Mouse (Mus musculus) layer of hippocampus, adult 9-11 months (tissue): Measurements from ENCODE around the gene Gm21885.
A peak's percentile ranks its signal among the peaks of the same experiment; 100 is the strongest.

Experiments
- DNase-seq: peaks from one replicate; pipeline ENCODE4 v3.0.0; 2022

The Gm21885 gene

DNA sequence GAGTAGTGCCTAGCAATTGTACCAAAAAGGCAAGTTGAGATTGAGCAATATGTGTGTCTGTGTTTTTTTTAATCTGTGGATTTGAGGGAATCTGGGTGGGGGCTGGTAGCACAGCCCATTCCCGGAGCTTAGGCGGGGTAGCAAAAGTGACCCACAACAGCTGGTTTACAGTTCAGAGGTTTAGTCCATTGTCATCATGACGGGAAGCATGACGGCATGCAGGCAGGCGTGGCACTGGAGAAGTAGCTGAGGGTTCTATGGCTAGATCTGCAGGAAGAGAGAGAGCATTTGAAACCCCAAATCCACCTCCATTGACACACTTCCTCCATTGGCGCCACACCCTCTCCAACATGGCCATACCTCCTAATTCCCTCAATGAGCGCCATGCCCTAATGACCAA is 11.8 kb upstream of the Gm21885 start:
- DNase-seq: no peak

- DNase-seq: no peak
Measured at GRCm38 (mm10) chr11:94271015-94271414, 10.7 kb upstream of the Gm21885 start.

DNA sequence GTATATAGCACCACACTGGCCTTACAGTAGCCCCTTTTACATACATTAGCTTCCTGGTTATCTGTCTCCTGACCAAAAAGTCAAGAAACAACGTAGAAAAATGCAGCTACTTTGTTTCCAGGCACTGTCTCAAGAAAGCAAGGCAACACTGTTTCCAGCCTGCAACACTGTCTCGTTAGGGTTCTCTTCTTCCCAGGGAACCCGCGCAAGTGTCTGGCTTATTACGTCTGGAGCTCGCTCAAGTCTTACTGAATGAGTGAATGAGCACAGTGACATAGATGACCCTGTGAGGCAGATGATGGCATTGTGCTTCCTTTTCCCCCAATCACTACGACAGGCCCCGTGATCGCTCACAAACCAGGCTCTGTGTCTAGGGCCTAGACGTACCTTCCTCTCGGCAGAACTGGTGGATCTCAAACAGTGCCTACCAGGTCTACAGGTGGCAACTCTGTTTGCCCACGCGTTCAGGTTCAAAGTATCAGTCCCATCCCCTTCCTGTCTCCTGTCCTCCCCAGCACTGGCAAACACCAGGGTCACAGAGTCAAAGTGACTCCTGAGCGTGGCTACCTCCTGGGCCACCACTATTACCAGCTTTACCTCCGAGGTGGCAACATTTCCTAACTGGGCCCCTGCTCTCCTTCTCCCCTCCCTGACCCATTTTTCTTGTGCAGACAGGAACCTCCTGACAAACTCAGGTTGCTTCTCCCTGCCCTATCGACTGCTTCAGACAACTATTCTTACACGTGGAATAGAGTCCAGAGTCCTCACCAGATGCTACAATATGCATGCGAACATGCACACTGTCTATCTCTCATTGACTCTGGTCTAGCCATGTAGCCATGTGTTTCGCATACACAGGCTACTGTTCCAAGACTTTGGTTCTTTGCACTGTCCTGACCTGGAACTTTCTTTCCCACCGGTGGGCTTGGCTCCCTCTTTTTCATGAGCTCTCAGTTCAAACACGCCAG is 8.4 kb upstream of the Gm21885 start:
- no peak for DNase-seq

DNA sequence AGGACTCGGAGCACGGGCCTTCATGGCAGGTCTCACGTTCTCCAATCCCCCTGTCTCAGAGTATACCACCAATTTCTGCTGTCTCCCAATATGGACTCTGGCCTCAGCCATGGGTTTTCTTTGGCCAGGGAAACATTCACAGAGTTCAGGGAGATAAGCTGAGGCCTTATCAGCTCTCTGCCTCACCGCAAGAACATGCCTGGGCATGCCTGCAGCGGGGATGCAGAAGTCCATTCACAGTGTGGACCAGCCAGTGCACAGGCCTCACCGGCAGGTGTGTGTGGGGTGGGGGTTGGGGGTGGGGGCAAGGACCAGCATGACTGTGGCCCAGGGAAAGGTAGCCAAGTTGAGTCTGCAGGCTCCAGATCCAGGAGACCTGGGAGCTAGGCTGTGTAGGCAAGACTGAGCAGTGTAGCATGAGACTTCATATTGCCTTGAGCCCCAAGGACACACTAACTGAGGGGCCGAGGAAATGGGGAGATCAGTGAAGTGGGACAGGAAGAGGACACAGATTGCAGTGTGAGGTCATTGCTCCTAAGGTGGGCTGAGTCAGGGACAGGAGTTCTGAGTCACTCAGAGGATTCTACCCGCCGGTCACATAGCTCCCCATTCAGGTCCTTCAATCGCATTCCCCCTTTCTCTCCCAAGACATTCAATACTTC is 7.3 kb upstream of the Gm21885 start:
- DNase-seq: no peak

DNA sequence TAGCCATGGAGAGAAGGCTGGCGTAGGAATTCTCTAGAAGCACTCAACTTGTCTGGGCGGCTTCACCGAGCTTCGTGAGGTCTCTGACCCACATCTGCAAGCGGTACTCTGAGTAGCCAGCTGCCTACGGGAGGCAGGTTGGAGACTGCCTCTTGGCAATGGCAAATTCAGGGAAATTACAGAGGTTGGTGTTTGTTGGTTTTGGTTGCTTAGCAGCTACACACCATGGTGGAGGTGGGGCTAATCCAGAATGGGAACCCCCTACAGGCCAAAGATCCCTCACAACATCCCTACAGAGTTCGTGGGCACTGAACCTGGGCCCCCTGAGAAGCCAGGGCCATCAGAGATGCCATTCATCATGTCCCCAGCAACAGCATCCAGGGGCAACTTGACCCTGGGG is 6.4 kb upstream of the Gm21885 start:
- no peak for DNase-seq

DNA sequence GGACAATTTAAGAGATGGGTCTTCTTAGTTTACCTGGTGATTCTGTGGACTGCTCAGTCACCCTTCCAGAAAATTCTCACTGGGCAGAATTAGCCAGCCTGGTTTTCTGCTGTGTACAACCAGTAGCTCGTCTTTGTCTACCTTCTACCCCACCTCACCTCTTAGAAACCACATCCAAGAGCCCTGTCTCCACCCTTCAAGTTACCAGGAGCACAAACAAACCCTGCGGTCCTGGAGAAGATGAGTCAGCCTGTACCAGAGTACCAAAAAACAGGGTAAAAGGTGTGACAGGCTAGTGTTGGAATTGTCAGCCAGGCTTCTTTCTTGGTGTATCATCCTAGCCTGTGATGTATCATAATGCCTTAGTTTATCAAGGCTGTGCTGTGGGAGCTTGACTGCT is 6.0 kb upstream of the Gm21885 start:
- DNase-seq: no peak

DNA sequence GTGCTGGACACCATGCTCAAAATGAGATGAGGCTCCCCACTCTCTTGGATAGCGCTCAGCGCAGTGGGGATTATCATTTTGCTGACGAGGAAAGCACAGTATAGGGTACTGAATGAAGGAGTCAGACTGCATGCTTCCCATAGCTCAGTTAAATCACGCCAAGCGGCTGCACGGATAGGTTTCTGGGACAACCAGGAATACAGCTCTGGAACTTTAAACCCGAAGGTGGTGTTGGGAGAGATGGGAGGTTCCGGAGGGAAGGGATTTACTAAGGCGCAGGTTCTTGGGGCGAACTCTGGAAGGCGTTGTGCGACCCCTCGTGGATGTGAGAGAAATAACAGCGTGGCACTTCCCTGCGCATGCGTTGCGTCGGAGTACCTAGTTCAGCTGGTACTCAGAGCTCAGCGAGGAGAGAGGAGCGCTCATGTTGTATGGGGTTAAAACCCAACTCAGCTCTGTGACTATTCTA is 4.8 kb upstream of the Gm21885 start:
- DNase-seq: peak; percentile 90

DNA sequence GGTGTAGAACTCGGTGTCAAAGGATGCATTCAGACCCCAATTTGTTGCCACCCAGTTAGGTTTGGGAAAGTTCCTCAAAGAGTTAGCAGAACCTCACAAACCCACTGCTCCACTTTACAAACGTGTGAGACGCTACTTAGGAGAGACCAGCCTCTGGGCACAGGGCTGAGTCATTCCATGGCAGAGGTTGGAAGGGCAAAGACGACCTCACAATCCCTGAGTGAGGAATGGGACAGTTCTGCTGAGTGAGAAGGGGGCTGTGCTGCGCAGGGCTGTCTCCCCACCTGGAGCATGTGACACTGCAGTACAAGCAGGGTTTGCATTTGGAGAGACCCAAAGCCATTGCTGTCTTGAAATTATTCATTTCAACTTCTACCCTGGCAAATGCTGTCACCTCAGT is 618 bp downstream of the Gm21885 start:
- DNase-seq: no peak

- DNase-seq: no peak
Measured at GRCm38 (mm10) chr11:94283536-94284099, 1.9 kb downstream of the Gm21885 start.

DNA sequence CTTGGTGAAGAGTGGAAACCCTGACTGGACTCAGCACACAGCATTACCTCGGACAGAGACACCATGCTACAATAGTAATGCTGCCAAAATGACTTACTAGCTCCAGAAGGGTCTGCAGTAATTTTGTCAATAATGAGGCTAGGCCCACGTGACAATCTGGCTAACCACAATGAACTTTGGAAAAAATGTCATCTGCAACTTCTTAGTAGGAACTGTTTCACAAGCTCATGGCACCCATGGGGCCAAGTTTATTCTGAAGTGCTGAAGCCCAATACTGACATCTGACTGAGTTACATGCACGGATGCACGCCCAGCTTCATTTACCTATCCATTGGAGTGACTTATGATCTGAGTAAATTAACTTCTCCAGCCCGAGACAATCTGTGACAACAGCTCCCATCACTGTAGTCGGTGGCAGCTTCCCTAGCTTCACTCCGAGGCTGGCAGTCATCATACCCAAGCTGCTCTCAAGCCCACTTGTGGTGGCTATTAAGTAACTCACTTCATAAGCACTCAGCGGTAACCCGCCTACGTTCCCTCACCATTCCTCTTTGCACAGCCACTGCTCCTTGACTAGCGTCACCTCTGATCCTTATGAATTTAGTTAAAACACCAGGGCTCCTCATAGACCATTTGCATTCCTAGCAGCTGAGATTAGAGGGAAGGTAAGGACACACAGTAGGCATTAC is 4.4 kb downstream of the Gm21885 start:
- DNase-seq: no peak

DNA sequence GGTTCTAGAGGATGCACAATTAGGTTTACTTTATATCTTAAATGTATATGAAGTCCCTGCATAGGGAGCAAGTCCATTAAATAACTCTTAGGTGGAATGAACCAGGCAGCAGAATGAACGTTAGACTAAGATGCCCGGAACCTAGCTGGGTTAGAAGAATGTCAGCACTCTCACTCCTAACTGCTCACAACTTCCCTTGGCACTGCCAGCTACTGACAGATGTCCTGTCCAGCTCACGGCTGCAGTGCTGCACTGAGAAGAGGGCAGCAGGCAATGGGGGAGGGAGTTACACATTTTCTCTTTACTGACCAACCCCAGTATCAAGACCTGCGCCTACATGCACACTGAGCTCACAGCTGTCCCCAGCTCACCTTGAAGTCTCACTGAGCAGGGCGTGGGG is 5.4 kb downstream of the Gm21885 start:
- no peak for DNase-seq

GRCm38 (mm10) chr11:94290062-94290740 is 8.5 kb downstream of the Gm21885 start:
- DNase-seq: no peak

- no peak for DNase-seq
Measured at GRCm38 (mm10) chr11:94294996-94295845, 13.5 kb downstream of the Gm21885 start.

DNA sequence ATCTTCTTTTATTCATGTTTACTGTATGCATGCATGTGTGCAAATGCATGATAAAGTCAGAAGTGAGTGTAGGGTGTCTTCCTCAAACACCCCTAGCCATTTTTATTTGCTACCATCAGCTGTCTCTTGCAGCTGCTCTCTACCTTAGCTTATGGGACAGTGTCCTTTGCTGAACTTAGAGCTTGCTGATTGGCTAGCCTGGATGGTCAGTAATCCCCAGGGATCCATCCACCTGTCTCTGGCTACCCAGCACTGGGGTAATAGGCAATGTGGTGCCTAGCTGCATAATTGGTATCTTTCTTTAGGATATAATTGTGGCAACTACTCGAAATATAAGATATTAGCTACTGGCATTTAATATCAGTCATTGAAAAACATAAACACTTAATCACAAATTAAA is 31.1 kb downstream of the Gm21885 start:
- DNase-seq: no peak

DNA sequence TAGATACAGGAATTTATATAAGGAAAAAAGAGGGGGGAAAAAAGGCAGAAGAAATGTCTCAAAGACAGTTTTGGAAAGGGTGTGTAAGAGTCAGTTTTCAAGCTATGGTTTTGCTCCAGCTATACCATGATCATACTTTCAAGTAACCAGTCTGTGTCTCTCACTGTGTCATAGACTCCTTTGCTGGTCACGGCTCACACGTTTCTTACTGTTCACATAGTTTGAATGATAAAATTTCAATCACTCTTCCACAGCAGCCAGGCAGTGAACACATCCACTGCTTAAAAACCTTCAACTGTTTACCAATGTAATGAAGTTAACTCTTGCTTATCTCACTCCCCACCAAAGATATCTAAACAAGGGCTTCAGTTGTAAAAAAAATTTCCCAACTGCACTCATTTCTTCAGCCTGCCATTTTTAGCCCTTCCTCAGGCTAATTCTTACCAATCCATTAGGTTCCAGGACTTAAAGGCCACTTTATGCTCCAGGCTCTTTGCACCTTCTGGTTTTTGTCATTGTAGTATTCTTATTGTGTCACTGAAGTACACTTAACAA is 32.5 kb downstream of the Gm21885 start:
- DNase-seq: no peak

- DNase-seq: no peak
Measured at GRCm38 (mm10) chr11:94315308-94315707, 33.6 kb downstream of the Gm21885 start.

DNA sequence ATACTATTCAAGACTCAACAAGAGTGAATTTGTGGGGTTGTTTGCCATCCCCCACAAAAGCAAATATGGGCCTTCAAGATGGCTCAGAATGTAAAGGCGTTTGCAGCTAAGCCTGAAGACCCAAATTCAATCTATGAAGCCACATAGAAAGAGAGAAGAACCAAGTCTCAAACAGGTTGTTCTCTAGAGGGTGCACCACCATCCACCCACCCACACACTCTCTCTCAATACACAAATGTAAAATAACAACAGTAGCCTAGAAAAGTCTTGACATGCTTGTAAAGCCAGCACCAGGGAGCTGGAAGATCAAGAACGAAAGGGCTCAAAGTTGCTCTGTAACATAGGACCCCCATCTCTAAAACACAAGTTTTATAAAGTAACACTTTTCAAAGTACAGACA is 34.9 kb downstream of the Gm21885 start:
- DNase-seq: no peak

DNA sequence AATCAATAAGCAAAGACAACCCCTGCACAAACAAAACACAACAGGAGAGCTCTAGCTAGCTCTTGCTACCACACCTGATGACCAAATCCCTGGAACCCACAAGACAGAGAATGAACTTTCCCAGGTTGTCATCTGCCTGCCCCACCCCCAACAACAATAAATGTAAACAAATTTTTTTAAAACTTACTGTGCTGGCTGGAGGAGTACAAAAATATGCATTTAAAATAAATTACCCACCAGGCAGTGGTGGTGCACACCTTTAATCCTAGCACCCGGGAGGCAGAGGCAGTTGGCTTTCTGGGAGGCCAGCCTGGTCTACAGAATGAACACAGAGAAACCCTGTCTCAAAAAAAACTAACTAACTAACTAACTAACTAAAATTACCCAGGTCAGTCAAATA is 35.3 kb downstream of the Gm21885 start:
- DNase-seq: no peak

GRCm38 (mm10) chr11:94317515-94317914 is 35.8 kb downstream of the Gm21885 start:
- DNase-seq: no peak

GRCm38 (mm10) chr11:94318056-94318455 is 36.4 kb downstream of the Gm21885 start:
- no peak for DNase-seq
